Mouse (Mus musculus): ENCODE measurements around the gene Gde1. TPM values are rescaled to one million over a fixed set of nuclear protein-coding genes. Genes with fewer than 3 reads are reported as not detected.

Gde1 gene
- polyA plus RNA-seq, 1 experiment = 354 TPM

DNA sequence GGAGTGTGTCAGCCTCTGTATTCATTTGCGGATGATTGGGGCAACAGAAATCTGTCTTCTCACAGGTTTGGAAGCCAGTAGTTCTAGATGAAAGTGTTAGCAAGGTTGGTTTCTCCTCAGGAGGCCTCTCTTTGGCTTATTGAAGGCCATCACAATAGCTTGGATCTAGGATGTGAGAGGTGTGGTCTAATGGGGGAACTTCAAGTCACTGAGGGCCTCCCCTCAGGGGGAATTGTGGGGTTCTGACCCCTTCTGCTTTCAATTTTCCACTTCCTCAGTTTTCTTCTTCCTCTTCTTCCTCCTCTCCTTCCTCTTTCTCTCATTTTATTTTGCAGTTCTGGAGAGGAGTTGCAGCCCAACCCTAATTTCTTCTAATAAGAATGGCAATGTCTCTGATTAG lies 59.3 kb downstream of the Gde1 start:
- 87% methylated on average over 1 of the region's 1 CpGs for WGBS
- DNase-seq = no peak

More for the DNA sequence above, 59.3 kb downstream of the Gde1 start:
- Histone ChIP-seq H3K27ac (ENCODE audit: insufficient read depth, low read length) (no peak overlapping the region), H3K4me1 (ENCODE audit: control insufficient read depth, insufficient read depth, low read length) (no peaks in the 10 kb centered on the region), H3K27me3 (ENCODE audit: control insufficient read depth, insufficient read depth, low read length) (no peaks in the 10 kb centered on the region; the same call in 1 of the 2 replicates), H3K4me3 (replicated peaks; ENCODE audit: insufficient read depth, low read depth, low read length) (no peak overlapping the region)
- TF ChIP-seq POLR2A (IDR thresholded peaks at IDR 0.05; ENCODE audit: borderline replicate concordance, insufficient read depth, low read length) = no peak
- no peak for TF ChIP-seq CTCF (IDR thresholded peaks at IDR 0.05; ENCODE audit: borderline replicate concordance, insufficient read depth, low read depth, low read length)

Other genes with a start within 250 kb of the Gde1 start
- 1.9 TPM in 2 replicates for gene Itpripl2, start 213.8 kb downstream of the Gde1 start, polyA plus RNA-seq (2012; rRNA removed)
- 82.5 and 93.2 TPM in 2 replicates for gene Coq7, start 172.4 kb downstream of the Gde1 start, polyA plus RNA-seq (2012; rRNA removed)
- gene Tmc7, start 121.0 kb downstream of the Gde1 start, polyA plus RNA-seq (2012; rRNA removed) = 16.7 and 16.9 TPM in 2 replicates
- 0.13 and 0.22 TPM in 2 replicates for gene Tmc5, start 108.5 kb downstream of the Gde1 start, polyA plus RNA-seq (2012; rRNA removed)
- gene Ccp110, start 6.8 kb upstream of the Gde1 start, polyA plus RNA-seq (2012; rRNA removed) = 63.1 and 72.8 TPM in 2 replicates
- 72.3 and 74.3 TPM in 2 replicates for gene Vps35l, start 34.4 kb upstream of the Gde1 start, polyA plus RNA-seq (2012; rRNA removed)
- gene Iqck, start 150.0 kb upstream of the Gde1 start, polyA plus RNA-seq (2012; rRNA removed) = 5.9 and 7.4 TPM in 2 replicates
- 16.4 and 16.9 TPM in 2 replicates for gene Knop1, start 150.5 kb upstream of the Gde1 start, polyA plus RNA-seq (2012; rRNA removed)

Measured in cerebellum, adult 2 months (tissue).